Mouse (Mus musculus): Measurements from ENCODE around the gene Myl4. TPM values are rescaled to one million over a fixed set of nuclear protein-coding genes. Genes with fewer than 3 reads are reported as not detected.
A peak's percentile ranks its signal among the peaks of the same experiment; 100 is the strongest.
"Not testable (repeated sequence)": the region's sequence is repeated elsewhere in the genome, so short reads cannot be mapped to it uniquely, and the experiment has no call there.

The Myl4 gene
- polyA plus RNA-seq, 1 experiment from 2014 or later, result 6.1 TPM

GRCm38 (mm10) chr11:104558065-104558464 lies 7.6 kb downstream of the Myl4 start:
- no peak overlapping the region for H3K4me3 ChIP-seq
- no peaks in the 10 kb centered on the region for H3K9me3 ChIP-seq (replicated peaks)
- no peak overlapping the region for H3K9ac ChIP-seq
- no peaks in the 10 kb centered on the region for H3K4me1 ChIP-seq
- no peak for ATAC-seq (ENCODE audit: low FRiP score)
- no peak overlapping the region for H3K27ac ChIP-seq
- H3K4me2 ChIP-seq (replicated peaks), result no peak overlapping the region
- WGBS, result 91% methylated on average over 4 of the region's 4 CpGs
- H3K36me3 ChIP-seq, result no peaks in the 10 kb centered on the region
- 0 out of 2 replicates have a peak, but pooled peaks cover 4% of the 10 kb centered on the region for H3K27me3 ChIP-seq

GRCm38 (mm10) chr11:104558651-104559403 lies 8.4 kb downstream of the Myl4 start:
- H3K27ac ChIP-seq, result no peak overlapping the region
- no peak for ATAC-seq (ENCODE audit: low FRiP score)
- H3K4me3 ChIP-seq, result no peak overlapping the region
- 51% methylated on average over 4 of the region's 4 CpGs for WGBS
- no peaks in the 10 kb centered on the region for H3K4me1 ChIP-seq
- H3K9ac ChIP-seq, result no peak overlapping the region
- no peaks in the 10 kb centered on the region for H3K27me3 ChIP-seq
- H3K36me3 ChIP-seq, result no peaks in the 10 kb centered on the region
- H3K4me2 ChIP-seq (replicated peaks), result no peak overlapping the region
- H3K9me3 ChIP-seq (replicated peaks), result no peaks in the 10 kb centered on the region

GRCm38 (mm10) chr11:104560971-104561370 lies 10.5 kb downstream of the Myl4 start:
- Histone ChIP-seq H3K4me1 (no peaks in the 10 kb centered on the region), H3K9me3 (replicated peaks) (no peaks in the 10 kb centered on the region), H3K4me3 (no peak overlapping the region), H3K27ac (no peak overlapping the region), H3K36me3 (no peaks in the 10 kb centered on the region), H3K27me3 (no peaks in the 10 kb centered on the region), H3K9ac (no peak overlapping the region), H3K4me2 (replicated peaks) (no peak overlapping the region)
- no peak for ATAC-seq (ENCODE audit: low FRiP score)
- WGBS, result 67% methylated on average over 2 of the region's 2 CpGs

- Histone ChIP-seq H3K27ac (no peak overlapping the region), H3K4me1 (no peaks in the 10 kb centered on the region), H3K36me3 (no peaks in the 10 kb centered on the region), H3K4me2 (replicated peaks) (no peak overlapping the region), H3K4me3 (no peak overlapping the region), H3K9me3 (replicated peaks) (no peaks in the 10 kb centered on the region), H3K9ac (no peak overlapping the region), H3K27me3 (no peaks in the 10 kb centered on the region)
- no peak for ATAC-seq (ENCODE audit: low FRiP score)
- 75% methylated on average over 1 of the region's 1 CpGs for WGBS
These were observed 13.0 kb downstream of the Myl4 start for GRCm38 (mm10) chr11:104563496-104563895.

- 89% methylated on average over 9 of the region's 9 CpGs for WGBS
- H3K9ac ChIP-seq, result no peak overlapping the region
- ATAC-seq (ENCODE audit: low FRiP score), result no peak
- no peaks in the 10 kb centered on the region for H3K27me3 ChIP-seq
- H3K36me3 ChIP-seq, result no peaks in the 10 kb centered on the region
- no peaks in the 10 kb centered on the region for H3K9me3 ChIP-seq (replicated peaks)
- no peak overlapping the region for H3K4me3 ChIP-seq
- no peak overlapping the region for H3K27ac ChIP-seq
- H3K4me2 ChIP-seq (replicated peaks), result no peak overlapping the region
- no peaks in the 10 kb centered on the region for H3K4me1 ChIP-seq
These were observed 14.7 kb downstream of the Myl4 start for GRCm38 (mm10) chr11:104565172-104565571.

- H3K4me1 ChIP-seq, result no peaks in the 10 kb centered on the region
- H3K27ac ChIP-seq, result no peak overlapping the region
- no peak overlapping the region for H3K4me3 ChIP-seq
- ATAC-seq (ENCODE audit: low FRiP score), result no peak
- no peak overlapping the region for H3K4me2 ChIP-seq (replicated peaks)
- H3K9me3 ChIP-seq (replicated peaks), result no peaks in the 10 kb centered on the region
- H3K36me3 ChIP-seq, result no peaks in the 10 kb centered on the region
- 90% methylated on average over 6 of the region's 6 CpGs for WGBS
- H3K27me3 ChIP-seq, result no peaks in the 10 kb centered on the region
- H3K9ac ChIP-seq, result no peak overlapping the region
These were observed 15.6 kb downstream of the Myl4 start for GRCm38 (mm10) chr11:104566097-104566496.

GRCm38 (mm10) chr11:104566796-104567195 lies 16.3 kb downstream of the Myl4 start:
- 64% methylated on average over 2 of the region's 2 CpGs for WGBS
- no peak overlapping the region for H3K4me2 ChIP-seq (replicated peaks)
- H3K4me1 ChIP-seq, result no peaks in the 10 kb centered on the region
- no peaks in the 10 kb centered on the region for H3K9me3 ChIP-seq (replicated peaks)
- no peak overlapping the region for H3K9ac ChIP-seq
- no peak overlapping the region for H3K27ac ChIP-seq
- peaks cover 1% of the 10 kb centered on the region for H3K27me3 ChIP-seq
- no peaks in the 10 kb centered on the region for H3K36me3 ChIP-seq
- ATAC-seq (ENCODE audit: low FRiP score), result no peak
- no peak overlapping the region for H3K4me3 ChIP-seq

GRCm38 (mm10) chr11:104567736-104568135 lies 17.3 kb downstream of the Myl4 start:
- H3K9ac ChIP-seq, result no peak overlapping the region
- no peaks in the 10 kb centered on the region for H3K4me1 ChIP-seq
- ATAC-seq (ENCODE audit: low FRiP score), result no peak
- H3K4me3 ChIP-seq, result no peak overlapping the region
- peaks cover 11% of the 10 kb centered on the region for H3K27me3 ChIP-seq
- H3K36me3 ChIP-seq, result no peaks in the 10 kb centered on the region
- no peaks in the 10 kb centered on the region for H3K9me3 ChIP-seq (replicated peaks)
- no peak overlapping the region for H3K4me2 ChIP-seq (replicated peaks)
- H3K27ac ChIP-seq, result no peak overlapping the region
- 86% methylated on average over 9 of the region's 9 CpGs for WGBS

- no peak overlapping the region for H3K4me2 ChIP-seq (replicated peaks)
- H3K27me3 ChIP-seq, result peaks cover 11% of the 10 kb centered on the region
- no peaks in the 10 kb centered on the region for H3K4me1 ChIP-seq
- H3K9ac ChIP-seq, result no peak overlapping the region
- WGBS, result 90% methylated on average over 4 of the region's 4 CpGs
- H3K4me3 ChIP-seq, result no peak overlapping the region
- ATAC-seq (ENCODE audit: low FRiP score), result no peak
- H3K27ac ChIP-seq, result no peak overlapping the region
- no peaks in the 10 kb centered on the region for H3K9me3 ChIP-seq (replicated peaks)
- H3K36me3 ChIP-seq, result no peaks in the 10 kb centered on the region
These were observed 17.9 kb downstream of the Myl4 start for GRCm38 (mm10) chr11:104568326-104568725.

GRCm38 (mm10) chr11:104570515-104570914 lies 20.1 kb downstream of the Myl4 start:
- peaks cover 11% of the 10 kb centered on the region for H3K27me3 ChIP-seq
- not testable (repeated sequence) for H3K36me3 ChIP-seq; ATAC-seq (ENCODE audit: low FRiP score); H3K4me2 ChIP-seq (replicated peaks); H3K4me3 ChIP-seq; H3K9me3 ChIP-seq (replicated peaks); H3K27ac ChIP-seq; H3K4me1 ChIP-seq; H3K9ac ChIP-seq
- 82% methylated on average over 8 of the region's 8 CpGs for WGBS

GRCm38 (mm10) chr11:104571373-104571772 lies 20.9 kb downstream of the Myl4 start:
- Histone ChIP-seq H3K27me3 (peaks cover 11% of the 10 kb centered on the region), H3K9ac (peak overlapping the region; percentile 54; the same call in 1 of the 2 replicates), H3K4me3 (peak overlapping the region; percentile 33), H3K4me2 (replicated peaks) (peak overlapping the region; percentile 61)
- not testable (repeated sequence) for H3K36me3 ChIP-seq; H3K4me1 ChIP-seq; H3K9me3 ChIP-seq (replicated peaks); H3K27ac ChIP-seq
- ATAC-seq (ENCODE audit: low FRiP score), result peak; percentile 26; the same call in 1 of the 2 replicates
- WGBS, result 1% methylated on average over 28 of the region's 28 CpGs

- no peak for ATAC-seq (ENCODE audit: low FRiP score)
- no peak overlapping the region for H3K27ac ChIP-seq
- no peaks in the 10 kb centered on the region for H3K4me1 ChIP-seq
- no peaks in the 10 kb centered on the region for H3K9me3 ChIP-seq (replicated peaks)
- peaks cover 11% of the 10 kb centered on the region for H3K27me3 ChIP-seq
- no peak overlapping the region for H3K4me2 ChIP-seq (replicated peaks)
- H3K9ac ChIP-seq, result no peak overlapping the region
- no peak overlapping the region for H3K4me3 ChIP-seq
- H3K36me3 ChIP-seq, result no peaks in the 10 kb centered on the region
- WGBS, result 49% methylated on average over 7 of the region's 7 CpGs
These were observed 21.6 kb downstream of the Myl4 start for GRCm38 (mm10) chr11:104572091-104572490.

GRCm38 (mm10) chr11:104572566-104572965 lies 22.1 kb downstream of the Myl4 start:
- H3K9ac ChIP-seq, result no peak overlapping the region
- ATAC-seq (ENCODE audit: low FRiP score), result no peak

More at GRCm38 (mm10) chr11:104572566-104572965, 22.1 kb downstream of the Myl4 start:
- H3K27ac ChIP-seq, result no peak overlapping the region
- WGBS, result 75% methylated on average over 2 of the region's 2 CpGs
- H3K9me3 ChIP-seq (replicated peaks), result no peaks in the 10 kb centered on the region
- peaks cover 11% of the 10 kb centered on the region for H3K27me3 ChIP-seq
- no peaks in the 10 kb centered on the region for H3K36me3 ChIP-seq
- H3K4me2 ChIP-seq (replicated peaks), result no peak overlapping the region
- H3K4me1 ChIP-seq, result no peaks in the 10 kb centered on the region
- no peak overlapping the region for H3K4me3 ChIP-seq
